Mouse (Mus musculus) cerebellum, adult 11 months (tissue): ENCODE results near the gene Samd3.

Experiments
- DNase-seq: peaks from one replicate; pipeline ENCODE4 v3.0.0; 2022

Samd3 gene

DNA sequence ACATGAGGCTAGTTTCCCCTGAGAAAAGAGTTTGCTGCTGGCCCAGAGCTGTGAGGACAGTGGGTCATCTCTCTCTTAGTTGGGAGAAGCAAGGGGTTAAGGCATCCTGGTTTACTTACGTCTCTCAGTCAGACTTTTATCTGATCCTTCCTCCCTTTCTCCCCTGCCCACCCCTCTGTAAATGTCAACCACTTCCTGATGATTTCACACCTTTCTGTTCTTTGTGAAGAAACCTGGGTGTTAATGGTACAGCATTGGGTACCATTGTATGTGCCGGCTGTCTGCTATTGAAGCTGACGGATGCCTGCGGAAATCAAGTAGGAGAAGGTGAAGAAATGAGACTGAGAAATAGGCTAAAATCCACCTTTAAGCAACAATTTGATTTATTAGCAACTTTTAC is at the start of gene Samd3:
Samd3 (plus strand) TSS at position 220 of the 400 bp plus-strand sequence.
- DNase-seq: no peak

DNA sequence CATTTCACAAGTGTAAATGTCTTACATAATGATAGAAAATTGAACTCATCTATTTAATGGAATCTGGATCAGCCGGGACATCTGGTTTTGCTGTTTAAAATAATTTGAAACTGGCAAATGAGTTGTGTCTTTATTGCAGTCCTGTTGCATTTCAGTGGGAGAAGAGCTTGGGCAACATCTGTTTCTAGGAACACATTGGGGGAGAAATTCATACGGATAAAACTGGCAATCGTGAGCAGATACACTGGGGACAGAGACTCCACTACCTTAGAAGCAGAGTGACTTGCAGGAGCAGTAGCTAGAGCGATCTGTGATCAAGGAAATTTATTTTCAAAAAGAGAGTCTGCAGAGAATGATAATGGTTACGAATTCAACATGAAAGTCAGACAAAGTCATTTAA is 44.2 kb upstream of the Samd3 start:
- DNase-seq: no peak

DNA sequence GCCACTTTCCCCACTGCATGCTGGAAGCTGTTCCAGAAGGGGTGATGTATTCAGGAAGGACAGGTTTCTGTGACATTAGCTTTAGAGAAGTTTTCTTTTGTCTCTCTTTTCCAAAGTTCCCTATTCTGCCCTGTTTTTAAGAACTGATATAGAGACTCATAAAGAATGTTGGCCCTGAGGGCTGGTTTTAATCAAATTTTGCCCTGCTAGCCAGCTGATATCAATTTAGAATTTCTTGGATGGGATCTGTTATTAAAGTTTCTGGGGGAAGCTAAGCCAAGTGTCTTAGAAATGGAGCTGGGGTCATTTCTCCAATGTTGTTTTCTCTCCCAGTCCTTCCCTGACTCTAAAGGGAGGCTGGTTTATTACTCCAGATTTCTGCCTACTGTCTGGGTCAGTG is 38.7 kb upstream of the Samd3 start:
- DNase-seq: no peak

DNA sequence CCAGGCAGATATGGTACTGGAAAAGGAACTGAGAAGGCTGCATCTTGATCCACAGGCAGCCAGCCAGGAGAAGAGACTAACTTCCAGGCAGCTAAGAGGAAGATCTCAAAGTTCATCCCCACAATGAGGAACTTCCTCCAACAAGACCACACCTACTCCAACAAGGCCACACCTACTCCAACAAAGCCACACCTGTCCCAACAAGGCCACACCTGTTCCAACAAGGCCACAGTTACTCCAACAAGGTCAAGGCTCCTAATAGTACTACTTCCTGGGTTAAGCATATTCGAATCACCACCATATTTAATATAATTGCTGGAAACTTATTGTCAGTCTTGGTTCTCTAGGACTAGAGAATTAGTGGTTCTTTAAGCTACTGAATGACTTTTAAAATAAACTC is 34.6 kb upstream of the Samd3 start:
- DNase-seq: no peak

DNA sequence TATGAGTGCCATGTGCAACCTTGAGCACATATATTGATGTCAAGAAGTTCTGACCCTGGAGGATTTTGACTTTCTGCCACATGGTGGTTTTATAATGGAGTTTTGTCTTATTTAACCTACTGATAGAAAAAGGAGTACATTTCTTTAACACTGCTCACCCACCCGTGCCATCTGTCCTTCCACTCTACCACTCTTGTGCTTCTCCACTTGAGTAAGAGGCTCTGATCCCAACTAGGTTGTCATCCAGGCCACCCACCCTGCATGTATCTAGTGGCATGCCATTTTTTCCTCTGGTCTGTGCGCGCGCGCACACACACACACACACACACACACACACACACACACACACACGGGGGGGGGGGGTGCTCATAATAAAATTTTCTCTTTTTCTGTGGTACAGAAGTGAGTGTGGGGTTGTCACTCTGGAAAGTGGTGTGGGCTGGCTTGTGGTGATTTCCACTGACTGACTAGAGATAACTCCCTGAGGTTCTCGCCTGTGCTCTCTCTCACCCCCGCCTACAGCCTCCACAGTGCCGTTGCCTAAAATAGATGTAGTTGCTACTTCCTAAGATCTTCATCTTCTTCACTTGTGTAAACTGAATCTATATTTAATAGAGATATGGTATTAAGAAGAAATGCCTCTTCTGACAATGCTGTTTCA is 26.7 kb upstream of the Samd3 start:
- DNase-seq: no peak

DNA sequence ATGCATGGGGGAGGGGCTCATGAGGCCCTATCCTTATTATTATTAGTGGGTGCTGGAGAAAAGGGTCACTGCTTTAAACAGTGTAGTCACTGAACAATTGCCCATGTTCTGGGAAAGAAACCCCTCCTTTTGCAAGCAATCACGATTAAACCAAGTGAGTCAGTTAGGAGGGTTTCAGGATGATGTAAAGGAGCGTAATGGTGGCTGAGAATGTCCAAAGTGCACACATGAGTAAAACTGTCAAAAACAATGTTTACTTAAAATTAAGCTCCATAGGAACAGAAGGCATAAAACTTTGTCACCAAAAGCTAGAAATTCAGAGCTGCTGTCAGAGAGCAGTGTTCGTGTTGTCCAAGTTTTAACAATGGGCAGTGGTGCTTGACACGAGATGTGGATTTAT is 8.8 kb upstream of the Samd3 start:
- no peak for DNase-seq

DNA sequence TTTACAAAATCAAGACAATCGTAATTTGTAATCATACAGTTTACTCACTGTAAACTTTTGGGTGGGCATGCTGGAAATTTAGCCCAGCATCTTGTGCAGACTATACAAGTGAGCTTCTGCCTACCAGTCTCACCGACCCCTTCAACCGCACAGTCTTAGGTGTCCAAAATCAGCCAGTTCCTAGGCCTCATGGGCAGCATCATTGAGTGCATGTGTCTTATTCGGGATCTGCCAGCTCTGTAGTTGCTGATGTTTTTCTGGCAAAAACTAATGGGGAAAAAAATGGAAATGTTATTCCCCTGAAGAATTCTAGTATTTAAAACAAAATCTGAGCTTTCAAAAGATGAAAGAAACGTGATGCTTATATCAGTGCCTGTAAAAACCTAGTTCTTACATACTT is 3.3 kb upstream of the Samd3 start:
- DNase-seq: no peak

DNA sequence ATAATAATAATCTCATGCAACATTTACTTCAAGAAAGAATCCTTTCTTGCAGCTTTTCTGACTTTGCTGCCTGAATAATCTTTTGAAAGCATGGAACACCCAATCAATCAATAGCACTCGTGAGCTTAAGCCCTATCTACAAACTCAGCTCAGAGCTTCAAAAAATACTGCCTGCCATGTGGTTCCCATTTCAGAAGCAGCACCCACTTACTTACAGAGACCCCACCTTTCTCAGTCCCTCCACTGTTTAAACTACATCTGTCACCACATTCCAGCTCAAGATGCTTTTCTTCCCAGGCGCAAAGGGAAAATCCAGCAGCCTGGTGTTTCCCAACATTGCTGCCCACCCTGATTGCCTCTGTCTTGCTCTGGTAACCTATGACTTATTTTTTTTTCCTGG is 2.8 kb upstream of the Samd3 start:
- no peak for DNase-seq

DNA sequence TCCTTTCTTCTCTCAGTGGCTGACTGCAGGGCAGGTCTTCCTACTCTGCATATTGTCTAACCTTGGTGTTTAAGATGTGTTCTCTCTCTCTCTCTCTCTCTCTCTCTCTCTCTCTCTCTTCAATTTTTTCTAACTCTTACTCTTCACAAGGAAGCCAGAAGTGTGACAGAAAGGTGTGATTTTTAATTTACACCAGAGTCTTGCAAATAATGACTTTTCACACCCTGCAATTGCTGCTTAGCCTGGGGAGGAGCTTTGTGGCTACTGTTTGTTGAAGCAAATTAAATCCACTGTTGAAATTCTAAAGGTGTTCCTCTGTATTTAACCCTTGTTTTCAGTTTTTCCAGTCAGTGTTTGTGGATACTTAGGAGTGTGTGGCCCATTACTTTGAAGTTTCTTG is 1.3 kb upstream of the Samd3 start:
- DNase-seq: no peak

DNA sequence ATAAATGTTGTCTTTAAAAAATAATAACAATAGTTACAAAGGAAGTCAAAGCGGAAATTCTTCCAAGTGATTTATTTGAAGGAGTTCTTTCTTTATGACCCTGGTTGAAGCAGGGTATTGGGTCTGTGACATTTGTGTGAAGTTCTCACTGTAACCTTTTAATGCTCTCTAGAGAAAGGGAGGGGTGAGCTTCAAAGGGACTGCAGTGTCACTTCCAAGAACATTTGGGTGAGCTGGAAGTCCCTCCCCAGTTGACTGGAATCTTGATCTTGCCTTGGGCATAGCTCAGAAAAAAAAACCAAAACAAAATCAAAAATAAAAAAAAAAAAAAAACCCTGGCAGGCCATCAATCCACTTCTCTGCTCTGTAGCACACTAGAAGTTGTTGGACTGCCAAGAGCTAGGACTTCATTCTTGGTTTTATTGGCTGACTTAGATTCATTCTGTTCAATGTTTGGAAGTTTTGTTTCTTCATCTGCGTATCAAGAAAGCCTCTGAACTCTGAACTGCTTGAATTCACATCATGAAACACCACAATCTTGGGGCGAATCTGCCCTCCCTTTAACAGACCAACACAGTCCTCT is 2.7 kb downstream of the Samd3 start:
- DNase-seq: no peak

DNA sequence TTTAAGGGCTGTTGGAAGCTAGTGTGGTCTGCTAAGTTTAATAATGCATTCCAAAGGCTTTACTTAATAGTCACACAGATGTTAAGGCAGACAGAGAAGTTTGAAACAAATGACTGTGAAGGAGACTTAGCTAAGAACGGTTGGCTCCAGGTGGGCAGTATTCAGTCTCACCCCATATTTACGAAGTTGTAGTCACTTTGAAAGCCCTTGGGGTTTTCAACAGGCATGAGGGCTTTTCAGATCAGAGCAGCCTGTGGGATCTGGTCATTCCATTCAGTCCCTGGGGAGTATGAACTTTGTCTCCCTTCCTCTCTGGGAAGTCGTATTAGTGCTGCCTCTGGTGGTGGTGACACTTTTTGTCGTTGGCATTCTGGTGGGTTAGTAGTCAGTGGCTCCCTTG is 9.1 kb downstream of the Samd3 start:
- no peak for DNase-seq

DNA sequence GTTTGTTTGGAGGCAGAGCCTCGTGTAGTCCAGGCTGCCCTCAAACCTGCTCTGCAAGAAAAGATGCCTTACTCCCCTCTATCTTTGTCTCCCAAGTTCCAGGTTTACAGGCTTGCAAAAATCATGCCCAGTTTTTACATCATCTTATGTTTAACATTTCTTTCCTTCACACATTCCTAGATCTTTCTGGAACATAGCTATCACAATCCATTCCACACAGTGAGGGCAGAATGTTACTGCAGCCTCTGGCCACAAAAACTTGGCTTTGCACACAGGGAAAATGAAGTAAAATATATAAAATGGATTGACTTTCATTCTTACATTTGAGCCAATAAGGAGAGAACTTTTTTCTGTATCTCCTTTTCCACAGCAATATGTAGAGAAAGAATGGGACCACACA is 9.6 kb downstream of the Samd3 start:
- DNase-seq: no peak

DNA sequence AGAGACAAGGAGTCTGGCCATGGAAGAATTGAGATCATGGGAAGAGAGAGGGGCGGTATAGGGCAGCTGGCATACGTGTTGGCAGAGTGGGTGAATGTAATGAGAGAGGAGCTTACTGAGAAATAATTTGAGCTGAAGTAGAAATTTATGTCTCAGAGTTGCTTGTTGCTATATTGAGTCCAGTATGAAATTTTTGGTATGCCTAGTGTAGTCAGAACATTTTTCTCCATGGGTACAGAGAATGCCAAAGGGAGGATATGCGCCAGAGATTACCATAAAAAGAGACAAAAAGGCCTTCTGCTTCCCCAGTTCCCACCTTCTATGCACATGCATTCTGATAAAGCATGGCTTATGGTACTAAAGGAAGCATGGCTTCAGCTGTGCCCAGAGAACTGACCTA is 13.7 kb downstream of the Samd3 start:
- no peak for DNase-seq

DNA sequence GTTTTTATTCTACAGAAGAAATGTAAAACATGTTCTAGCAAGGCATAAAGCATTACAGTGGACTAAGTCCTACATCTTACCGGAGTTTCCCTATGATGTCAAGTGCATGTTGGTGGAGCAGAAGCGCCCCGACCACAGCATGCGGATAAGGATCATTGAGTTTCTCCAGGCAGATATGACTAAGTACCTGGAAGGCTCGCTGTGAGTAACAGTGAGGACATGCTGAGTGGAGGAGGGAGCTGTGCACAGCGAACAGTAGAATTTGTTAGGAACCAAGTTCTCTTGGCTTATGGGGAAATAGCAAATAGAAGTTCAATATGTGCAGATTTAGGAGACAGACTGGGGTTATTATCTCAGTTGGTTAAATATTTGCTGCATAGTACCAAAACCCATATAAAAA is 15.0 kb downstream of the Samd3 start:
- no peak for DNase-seq

DNA sequence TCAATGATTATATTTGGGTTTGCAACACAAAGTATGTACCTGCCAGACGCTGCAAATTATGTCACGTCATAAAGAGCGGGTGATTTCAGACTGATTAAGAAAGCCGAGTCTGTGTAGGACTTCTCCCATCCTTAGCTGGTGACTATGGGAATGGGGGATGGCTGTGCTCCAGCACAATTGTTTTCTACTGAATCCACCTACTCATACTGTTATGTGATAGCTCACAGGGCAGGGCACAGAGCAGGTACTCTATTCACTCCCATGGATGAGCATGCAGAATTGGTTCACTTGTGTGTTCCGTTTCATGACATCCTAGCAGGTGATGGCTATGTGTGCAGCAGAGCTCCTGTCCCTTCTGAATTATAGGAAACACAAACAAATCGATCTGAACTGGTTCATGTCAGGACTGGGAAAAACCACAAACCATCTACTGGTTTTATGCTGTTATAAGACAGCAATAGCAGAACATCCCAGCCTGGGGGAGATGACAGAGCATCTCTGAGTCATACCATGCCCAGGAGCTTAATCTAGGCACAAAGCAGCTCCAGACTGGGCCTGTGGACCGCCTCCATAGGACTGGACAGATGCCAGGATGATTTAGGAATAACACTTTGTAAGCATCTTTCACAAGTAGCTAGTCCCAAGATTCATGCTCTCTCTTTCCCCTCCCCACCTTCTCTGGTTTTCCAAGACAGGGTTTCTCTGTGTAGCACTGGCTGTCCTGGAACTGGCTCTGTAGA is 20.1 kb downstream of the Samd3 start:
- no peak for DNase-seq

DNA sequence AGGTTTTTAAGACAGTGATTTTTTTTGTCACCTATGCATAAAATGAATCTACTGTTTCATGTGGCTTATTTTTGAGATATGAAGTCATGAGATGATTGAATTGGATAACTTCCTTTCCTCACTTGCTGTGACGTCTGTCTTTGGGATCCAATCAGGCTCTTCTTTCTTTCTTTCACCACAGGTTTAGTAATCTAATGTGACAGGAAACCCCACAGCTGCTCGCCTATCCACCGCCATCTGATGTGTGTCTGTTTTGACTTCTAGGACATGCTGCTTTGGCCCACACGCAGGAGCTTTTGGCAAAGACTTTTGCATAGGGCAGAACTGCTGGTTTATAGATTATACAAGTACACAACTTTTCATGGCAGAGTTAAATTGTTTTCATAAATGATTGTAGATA is 30.4 kb downstream of the Samd3 start:
- no peak for DNase-seq

DNA sequence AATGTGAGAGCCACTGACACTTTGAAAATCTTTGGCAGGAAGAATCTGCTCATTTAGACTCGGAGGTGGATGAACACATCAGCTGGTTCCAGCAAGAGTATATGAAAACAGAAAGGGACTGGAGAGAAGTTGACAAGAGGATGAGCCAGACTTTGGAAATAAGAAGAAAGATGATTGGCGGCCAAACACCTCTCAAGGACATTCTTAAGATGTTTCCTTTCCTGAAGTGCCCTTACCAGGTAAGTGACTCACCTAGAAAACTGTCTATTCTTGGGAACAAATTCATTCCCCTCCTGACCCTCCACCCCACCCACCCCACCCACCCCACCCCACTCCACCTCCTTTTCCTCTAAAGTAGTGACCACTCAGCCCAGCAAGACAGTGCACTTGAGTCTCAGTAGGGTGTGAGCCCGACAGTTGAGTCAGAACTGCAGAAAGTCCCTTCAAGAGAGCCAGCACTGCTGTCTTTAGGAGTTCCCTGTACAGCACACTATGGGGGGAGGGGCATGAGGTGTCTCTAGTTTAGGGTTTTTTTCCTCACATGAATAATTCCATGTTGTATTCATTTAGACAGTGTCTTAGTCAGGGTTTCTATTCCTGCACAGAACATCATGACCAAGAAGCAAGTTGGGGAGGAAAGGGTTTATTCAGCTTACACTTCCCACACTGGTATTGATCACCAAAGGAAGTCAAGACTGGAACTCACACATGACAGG is 34.4 kb downstream of the Samd3 start:
- DNase-seq: no peak

DNA sequence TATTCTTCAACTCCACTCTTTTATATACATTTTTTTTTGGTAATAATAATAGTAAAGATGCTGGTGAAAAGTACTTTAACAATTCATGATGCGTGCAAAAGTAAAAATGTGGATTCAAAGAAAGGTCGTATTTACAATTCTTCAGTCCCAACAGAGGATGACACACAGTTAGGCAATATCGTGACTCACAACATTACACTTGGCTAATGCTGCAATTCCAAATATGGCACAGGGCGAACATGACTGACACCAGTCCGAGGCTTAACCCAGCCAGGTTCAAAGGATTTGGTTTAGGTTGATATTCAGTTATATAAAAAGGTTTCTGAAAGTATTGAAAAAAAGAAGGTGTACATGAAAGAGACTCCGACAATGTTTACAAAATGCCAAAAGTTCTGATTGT is 45.9 kb downstream of the Samd3 start:
- DNase-seq: no peak

DNA sequence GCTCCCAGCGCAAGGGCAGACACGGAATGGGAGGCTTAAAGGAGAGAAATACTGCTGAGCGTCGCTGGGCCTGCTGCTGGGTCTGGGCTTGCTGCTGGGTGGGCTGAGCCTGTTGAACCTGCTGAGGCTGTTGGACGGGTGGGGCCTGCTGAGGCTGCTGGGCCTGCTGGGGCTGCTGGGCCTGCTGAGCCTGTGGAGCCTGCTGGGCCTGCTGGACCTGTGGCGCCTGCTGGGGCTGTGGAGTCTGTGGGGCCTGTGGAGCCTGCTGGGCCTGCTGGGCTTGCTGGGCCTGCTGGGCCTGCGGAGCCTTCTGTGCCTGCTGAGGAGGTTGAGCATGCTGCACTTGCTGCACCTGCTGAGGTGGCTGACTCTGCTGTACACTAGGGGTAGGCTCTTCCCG is 50.5 kb downstream of the Samd3 start:
- DNase-seq: no peak

DNA sequence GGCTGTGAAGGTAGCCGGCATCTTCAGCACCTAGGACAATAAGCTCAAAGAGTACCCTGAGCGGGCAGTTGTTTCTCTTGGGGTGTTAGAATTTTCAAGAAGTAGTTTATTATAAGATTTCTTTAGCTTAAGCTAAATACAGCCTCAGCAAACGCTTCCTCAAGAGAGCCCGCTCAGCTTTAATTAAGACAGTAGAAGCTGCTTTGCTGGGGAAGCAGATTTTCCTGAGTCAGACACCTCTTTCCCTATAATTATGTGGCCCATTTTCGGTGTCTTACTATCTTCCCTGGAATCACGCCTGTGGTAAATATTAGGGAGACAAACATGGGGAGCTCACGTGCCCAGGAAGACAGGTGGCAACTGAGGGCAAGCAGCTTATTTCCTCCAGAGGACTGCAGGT is 57.6 kb downstream of the Samd3 start:
- DNase-seq: no peak

DNA sequence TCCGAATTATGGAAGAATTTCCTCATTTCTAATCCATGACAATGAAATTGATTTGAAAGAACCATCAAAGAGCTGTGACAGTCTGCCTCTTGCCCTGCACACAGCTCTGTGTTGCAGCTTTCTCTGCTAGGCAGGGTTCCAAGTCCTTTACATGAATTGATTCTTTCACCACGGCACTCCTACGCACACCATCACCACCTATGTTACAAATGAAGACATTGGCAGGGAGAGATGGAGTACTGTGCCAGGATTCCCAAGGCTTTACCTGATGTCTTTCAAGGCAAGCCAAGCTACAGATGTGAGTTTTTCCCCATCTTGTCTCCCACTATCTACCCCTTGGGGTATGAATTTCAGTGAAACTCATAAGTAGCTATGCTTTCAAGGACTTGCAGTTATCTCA is 67.7 kb downstream of the Samd3 start:
- DNase-seq: no peak

DNA sequence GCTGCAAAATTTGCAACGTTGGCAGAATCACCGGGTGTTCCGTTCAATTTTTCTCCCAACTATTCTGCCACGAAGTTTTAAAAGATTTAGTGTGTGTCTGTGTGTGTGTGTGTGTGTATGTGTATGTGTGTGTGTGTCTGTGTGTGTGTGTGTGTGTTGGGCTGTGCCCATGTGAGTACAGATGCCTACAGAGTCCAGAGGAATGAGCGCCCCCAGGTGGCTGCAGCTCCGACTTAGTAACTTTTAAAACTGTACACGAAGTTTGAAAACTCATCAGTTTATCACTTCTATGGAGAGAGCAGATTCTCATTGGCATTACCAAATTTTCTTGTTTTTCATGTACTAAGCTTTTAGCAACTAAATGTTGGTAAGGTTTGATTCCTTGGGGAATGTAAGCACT is 68.1 kb downstream of the Samd3 start:
- DNase-seq: no peak

DNA sequence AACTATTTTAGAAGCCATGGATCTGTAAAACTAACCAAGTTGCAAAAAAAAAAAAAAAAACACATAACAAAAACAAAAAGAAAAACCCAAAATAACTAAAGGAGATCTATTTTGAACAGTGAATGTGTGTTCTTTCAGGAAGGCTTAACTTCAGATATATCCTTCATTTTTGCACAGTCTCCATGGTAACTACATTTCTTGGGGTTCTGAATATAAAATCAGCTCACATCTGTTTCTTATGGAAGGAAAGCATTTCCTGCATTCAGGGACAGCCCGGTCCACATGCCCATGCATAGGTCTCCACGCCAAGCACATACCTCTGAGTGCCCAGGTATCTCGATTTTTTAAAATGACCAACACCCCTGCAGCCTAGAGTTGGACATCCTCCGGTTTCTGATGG is 72.8 kb downstream of the Samd3 start:
- no peak for DNase-seq

DNA sequence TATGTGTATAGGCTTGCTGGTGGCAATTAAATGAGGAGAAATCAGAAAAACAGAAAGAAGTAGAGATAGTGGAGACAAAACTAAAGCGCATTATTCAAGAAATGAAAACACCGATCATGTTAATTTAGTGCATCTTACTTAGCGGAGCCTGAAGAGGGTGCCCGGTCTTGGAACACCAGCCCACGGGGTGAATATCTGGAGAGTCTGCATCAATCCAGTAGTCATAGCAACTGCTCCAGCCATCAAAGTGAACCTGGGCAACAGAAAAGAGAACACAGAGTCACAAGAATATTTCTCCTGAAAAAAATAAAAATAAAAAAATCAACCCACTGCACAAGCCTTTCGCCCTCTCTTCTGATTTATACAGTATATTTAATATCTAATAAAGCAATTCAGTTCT is 74.0 kb downstream of the Samd3 start:
- DNase-seq: no peak
